Mouse (Mus musculus) adrenal gland, postnatal 4 days (tissue): ENCODE measurements around the gene Phtf1. TPM values are rescaled to one million over a fixed set of nuclear protein-coding genes. Genes with fewer than 3 reads are reported as not detected.

ENCODE experiments used
- DNase-seq, 2 experiments: peaks; one replicate each; pipeline ENCODE4 v3.0.0; 2021 to 2022; ENCODE audit warnings: low spot score in 2 of 2, mixed read lengths in 2 of 2
- total RNA-seq, 2 experiments: library from RNA; stranded (reverse); gene quantifications; 2 replicates each; pipeline ENCODE4 v1.2.3; 2021

The Phtf1 gene
- total RNA-seq, 2 experiments from 2014 or later = 24.3 to 28.9 TPM

DNA sequence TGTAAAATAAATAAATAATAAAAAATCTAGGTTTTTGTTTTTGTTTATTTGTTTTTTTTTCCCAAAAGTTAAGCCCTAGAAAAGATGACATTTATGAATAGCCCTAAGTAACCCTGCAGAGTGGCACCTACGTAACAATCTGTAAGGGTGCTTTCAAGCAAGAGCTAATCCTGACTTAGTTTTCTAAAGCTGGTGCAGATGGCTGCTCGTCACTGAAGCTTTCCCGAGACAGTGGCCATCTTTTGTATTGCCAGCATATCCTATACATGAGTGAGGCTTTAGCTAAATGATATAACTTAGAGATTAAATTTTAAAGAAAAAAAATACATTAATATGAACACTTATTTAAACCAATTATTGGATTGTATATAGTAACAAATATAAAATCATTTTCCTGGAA, 50.0 kb downstream of the Phtf1 start:
- no peak for DNase-seq

GRCm38 (mm10) chr3:104019453-104019852, 51.5 kb downstream of the Phtf1 start:
- DNase-seq = no peak

DNA sequence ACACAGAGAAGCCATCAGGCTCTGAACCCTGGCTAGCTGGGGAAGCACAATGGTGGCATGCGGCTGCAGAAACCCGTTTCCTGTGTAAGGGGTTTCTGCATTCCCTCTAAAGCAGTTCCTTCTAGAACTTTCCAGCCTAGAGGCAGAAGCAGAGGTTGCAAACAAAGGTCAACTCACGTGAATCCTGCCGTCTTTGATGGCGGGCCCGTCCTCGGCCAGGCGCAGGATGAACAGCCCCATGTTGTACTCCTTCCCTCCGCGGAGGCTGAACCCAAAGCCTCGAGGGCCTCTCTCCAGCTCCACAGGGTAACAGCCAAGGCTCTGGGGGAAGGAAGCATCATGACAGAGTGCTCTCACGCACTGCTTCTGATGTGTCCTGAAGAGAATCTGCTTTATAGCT, 52.2 kb downstream of the Phtf1 start:
- DNase-seq = no peak

DNA sequence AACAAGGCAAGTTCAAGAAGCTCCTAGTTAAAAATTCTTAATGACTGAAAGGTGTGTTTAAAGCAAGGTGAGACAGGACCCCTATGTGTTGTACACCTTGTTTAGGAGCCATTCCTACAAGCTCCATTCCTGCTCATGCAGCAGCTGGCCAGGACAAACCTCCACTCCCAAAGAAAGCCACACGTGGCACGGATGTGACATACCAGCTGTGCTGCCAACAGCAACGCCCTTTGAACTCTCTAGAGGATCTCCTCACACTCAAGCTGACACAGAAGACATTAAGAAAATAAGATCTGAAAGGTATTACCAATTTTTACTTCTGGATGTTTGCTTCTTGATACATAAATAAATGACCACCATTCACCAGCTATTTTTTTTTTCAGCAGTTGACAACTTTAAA, 59.0 kb downstream of the Phtf1 start:
- DNase-seq = no peak

DNA sequence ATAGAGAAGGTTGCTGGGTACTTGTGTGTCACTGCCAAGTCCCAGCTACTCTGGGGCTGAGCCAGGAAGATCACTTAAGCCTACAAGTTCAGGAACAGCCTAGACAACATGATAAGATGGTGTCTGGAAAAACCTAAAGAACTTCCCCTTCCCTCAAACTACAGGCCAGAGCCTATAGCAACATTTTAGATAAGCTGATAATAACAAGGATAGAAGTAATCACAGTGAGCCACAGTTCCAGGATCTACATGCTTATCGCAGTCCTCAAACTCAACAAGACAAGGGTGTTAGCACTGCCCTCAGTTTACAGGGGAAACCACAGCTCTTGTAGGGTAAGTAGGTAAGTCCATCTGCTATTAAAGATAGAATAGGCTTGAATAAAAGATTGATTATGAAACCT, 64.2 kb downstream of the Phtf1 start:
- no peak for DNase-seq

- DNase-seq = no peak
Observed at GRCm38 (mm10) chr3:104032747-104033146, 64.8 kb downstream of the Phtf1 start.

DNA sequence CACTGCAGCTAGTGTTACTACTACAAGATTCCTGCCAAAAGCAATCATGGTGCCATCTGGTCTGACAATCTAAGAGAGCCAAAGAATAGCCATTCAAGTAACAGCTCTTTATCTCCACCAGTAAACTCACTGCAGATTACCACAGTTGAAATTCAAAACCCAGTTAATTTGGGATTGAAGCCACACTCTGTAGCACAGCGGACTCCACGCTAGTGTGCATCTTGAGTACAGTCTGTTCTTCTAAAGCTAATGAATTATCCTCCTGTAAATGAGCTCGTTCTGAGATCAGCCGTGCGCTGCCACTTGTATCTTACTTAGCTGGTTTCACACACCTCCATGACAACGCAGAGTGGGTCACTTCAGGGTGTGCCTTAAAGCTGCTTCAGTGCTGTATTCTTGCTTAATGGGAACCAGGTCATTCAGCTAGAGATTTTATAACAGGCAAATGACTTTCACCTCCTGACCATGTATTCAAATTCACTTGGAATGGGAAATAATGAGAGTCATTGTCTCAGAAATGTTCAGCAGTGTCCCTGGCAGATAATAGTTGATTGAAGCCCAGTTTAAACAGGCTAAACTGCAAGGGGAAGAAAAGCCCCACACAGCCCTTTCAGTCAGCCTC, 91.2 kb downstream of the Phtf1 start:
- DNase-seq = no peak

- no peak for DNase-seq
Observed at GRCm38 (mm10) chr3:104069395-104069794, 101.5 kb downstream of the Phtf1 start.

Other genes starting within 250 kb of the Phtf1 start
- gene Olfml3, start 230.1 kb upstream of the Phtf1 start, total RNA-seq = 10 to 100 TPM; 31.6 to 33.6 TPM
- gene Gm10964, start 228.7 kb upstream of the Phtf1 start, total RNA-seq = not detected
- 100 to 1,000 TPM; 126 to 134 TPM for gene Hipk1, start 176.5 kb upstream of the Phtf1 start, total RNA-seq
- 10 to 100 TPM; 20.5 to 21.3 TPM for gene Dclre1b, start 158.7 kb upstream of the Phtf1 start, total RNA-seq
- 10 to 100 TPM; 18.7 to 22.1 TPM for gene Ap4b1, start 158.6 kb upstream of the Phtf1 start, total RNA-seq
- gene Gm43064, start 158.5 kb upstream of the Phtf1 start, total RNA-seq = not detected
- under 1 TPM; 0.31 to 0.50 TPM for gene Bcl2l15, start 135.5 kb upstream of the Phtf1 start, total RNA-seq
- 1 to 10 TPM; 1.1 to 1.4 TPM for gene Ptpn22, start 108.3 kb upstream of the Phtf1 start, total RNA-seq
- 10 to 100 TPM; 20.3 to 20.9 TPM for gene Rsbn1, start 54.0 kb upstream of the Phtf1 start, total RNA-seq